Mouse (Mus musculus) liver, adult 2 months (tissue): ENCODE results near the gene Syt8.

Experiments
- CTCF ChIP-seq: fragments of 200-500 bp; IDR thresholded peaks from 2 replicates; pipeline ENCODE4 v1.5.1; 2011; ENCODE audit warnings: low read depth, low read length, control low read depth
- POLR2A ChIP-seq: fragments of 200-500 bp; IDR thresholded peaks from 2 replicates; pipeline ENCODE4 v1.6.1; 2011; ENCODE audit warnings: low read length, control low read depth; ENCODE audit not compliant: insufficient read depth; ENCODE audit errors: extremely low read depth

GRCm38 (mm10) chr7:142393191-142393590 lies 41.5 kb upstream of the Syt8 start:
- TF ChIP-seq POLR2A, result no peak
- TF ChIP-seq CTCF, result no peak
